Mouse (Mus musculus) layer of hippocampus, postnatal 14 days (tissue): Measurements from ENCODE around the gene Mblac2. TPM values are rescaled to one million over a fixed set of nuclear protein-coding genes. Genes with fewer than 3 reads are reported as not detected.

Source experiments
- DNase-seq, 2 experiments: peaks; one replicate each; pipeline ENCODE4 v3.0.0; 2021 to 2022; ENCODE audit warnings: low spot score in 2 of 2, mixed read lengths in 1 of 2
- total RNA-seq, 2 experiments: library from RNA; stranded (reverse); gene quantifications; 2 replicates each; pipeline ENCODE4 v1.2.3; 2021

Gene Mblac2
- total RNA-seq, 2 experiments from 2014 or later: 28.4 to 29.2 TPM

GRCm38 (mm10) chr13:81730362-81730761 is 19.2 kb downstream of the Mblac2 start:
- DNase-seq: no peak

DNA sequence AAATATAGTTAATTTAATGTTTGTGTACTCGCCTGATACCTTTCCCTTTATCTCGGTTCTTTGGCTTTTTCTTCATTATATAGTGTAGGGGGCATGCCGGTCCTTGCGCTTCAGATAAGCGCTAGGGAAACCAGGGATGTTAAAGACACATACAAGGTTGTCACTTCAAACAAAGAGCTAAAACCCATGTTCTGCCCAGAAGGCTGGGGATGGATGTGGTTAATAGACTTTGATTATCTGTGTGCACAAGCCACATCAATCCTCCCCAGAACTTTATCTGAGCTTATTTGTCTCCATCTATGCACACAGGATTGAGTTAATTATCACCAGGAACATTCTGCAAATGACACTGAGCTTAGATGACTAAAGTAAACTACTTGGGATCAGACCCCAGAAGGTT is 25.5 kb downstream of the Mblac2 start:
- DNase-seq: no peak

GRCm38 (mm10) chr13:81740898-81741297 is 29.8 kb downstream of the Mblac2 start:
- no peak for DNase-seq

- DNase-seq: no peak
Observed at GRCm38 (mm10) chr13:81743391-81744091, 32.4 kb downstream of the Mblac2 start.

DNA sequence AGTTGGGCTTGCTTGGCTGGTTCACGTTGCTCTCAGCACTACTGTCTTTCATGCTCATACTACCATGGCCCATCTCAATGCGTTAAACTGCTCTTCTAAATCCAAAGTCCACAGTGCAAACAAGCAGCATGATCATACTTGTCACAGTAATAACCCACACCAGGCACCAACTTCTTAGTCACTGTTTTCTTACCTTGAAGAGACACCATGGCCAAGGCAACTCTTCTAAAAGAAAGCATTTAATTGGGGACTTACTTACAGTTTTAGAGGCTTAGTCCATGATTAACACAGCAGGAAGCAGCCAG is 32.9 kb downstream of the Mblac2 start:
- no peak for DNase-seq

DNA sequence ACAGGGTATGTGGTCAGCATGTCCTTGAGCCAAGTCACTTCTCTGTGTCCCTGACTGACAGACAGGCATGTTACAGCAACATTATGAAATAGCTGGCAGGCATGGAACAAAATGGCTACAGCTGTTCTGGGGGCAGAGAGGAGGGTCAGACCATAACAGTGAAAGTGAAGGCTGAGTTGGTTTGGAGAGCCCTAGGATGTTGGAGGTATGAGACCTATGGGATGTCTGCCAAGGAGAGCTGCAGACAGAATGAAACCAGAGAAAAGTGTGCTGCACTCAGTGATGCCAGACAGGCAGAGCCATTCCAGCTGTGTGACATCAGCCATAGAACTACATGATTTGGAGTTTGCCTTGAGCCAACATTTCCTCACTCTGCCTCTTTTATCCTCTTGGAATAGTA is 43.7 kb downstream of the Mblac2 start:
- no peak for DNase-seq

DNA sequence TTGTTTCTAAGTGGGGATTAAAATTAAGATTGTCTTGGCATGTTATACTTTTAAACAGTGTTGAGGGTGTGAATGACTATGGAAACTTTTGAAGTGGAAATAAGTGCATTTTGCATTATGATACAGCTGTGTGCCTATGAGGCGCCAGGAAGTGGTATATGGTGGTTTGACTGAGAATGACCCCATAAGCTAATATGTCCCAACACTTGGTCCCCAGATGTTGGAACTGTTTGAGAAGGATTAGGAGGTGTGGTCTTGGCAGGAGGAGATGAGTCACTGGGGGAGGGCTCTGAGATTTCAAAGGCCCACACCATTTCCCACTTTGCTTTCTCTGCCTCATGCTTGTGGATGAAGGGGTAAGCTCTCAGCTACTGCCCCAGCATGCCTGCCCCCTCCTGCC is 44.2 kb downstream of the Mblac2 start:
- DNase-seq: no peak

DNA sequence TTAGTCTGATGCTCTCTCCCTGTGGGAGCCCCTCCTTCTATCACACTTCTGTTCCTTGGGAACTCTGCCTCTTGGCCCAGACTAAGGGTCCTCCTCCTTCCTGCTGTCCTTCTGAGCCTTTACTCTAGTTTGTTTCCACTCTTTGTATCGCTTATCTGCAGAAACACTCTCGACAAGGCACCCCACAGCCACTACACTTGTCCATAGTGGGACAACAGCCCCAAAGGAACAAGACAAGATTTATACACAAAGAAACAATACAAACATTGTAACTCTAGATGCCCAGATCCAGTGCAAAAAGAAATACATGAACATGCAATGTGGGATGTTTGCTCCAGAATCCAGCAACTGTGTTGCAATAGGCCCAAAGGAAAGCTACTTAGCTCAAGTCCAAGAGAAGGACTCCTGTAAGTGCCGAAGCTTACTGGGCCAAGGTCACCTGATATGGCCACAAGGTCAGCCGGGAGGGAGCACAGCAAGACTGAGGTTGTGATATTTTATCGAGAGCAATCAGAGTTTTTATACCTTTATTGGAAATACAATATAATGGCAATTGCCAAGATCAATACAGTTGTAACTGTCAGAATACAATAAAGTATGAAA is 46.0 kb downstream of the Mblac2 start:
- DNase-seq: no peak

DNA sequence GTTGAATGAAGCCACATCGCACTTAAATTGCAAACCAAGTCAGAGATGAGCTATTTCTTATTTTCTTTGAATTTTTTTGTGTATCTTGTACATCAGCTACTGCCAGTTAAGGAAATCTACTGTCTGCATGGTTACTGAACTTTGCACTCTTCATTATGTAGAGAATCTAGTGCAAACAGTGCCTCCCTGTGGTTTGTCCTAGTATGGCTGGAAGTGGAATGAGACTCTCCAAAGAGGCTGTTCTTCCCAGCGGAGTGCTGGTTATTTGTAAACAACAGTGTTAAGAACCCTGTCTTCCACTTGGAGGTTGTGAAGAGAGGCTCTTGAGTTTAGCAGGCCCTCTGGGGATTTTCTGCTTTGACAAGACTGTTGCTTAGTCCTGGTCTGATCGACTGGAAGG is 49.2 kb downstream of the Mblac2 start:
- peak; percentile 28 to 37 for DNase-seq

DNA sequence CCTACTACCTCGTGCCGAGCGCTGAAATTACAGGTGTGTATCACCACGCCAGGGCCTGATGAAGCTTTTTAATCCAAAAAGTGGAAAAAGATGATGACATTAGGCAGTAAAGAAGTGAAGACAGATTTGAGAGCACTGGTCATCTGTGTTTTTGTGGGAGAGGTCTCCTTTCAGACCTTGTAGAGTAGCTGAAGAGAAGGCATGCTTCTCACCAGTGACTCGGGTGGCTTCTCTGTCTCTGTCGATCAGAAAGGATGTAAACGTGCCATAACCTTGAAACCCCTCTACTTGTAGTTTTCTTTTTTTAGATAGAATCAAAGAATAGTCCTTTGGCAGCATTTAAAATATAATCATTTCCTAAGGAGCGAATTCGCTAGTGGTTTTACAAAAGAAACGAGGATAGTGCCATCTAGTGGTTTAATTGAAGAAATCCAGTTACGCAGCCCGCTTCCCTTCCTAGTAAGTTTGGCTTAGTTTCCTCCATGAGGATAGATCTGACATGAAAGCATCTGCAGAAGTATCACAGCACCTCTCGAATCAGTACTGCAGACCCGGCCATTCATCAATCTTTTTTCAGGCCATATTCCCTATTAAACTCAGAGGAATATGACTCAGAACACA is 50.5 kb downstream of the Mblac2 start:
- DNase-seq: peak; percentile 39 to 77

DNA sequence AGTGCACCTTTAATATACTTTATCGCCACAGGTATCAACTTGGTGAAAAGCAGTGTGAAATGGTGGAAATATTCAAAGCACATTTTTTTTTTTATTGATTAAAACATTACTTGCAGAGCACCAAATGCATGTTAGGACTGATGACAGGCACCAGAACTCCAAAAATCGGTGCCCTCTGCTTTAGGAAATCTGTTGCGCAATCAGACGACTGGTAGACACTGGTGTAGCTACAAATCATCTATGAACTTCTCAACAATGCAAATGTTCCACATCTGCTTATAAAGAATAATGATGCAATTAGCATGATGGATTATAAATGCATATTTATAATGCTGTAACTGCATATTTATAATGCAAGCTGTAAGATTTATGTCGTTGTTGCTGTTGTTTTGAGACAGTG is 53.0 kb downstream of the Mblac2 start:
- DNase-seq: no peak

DNA sequence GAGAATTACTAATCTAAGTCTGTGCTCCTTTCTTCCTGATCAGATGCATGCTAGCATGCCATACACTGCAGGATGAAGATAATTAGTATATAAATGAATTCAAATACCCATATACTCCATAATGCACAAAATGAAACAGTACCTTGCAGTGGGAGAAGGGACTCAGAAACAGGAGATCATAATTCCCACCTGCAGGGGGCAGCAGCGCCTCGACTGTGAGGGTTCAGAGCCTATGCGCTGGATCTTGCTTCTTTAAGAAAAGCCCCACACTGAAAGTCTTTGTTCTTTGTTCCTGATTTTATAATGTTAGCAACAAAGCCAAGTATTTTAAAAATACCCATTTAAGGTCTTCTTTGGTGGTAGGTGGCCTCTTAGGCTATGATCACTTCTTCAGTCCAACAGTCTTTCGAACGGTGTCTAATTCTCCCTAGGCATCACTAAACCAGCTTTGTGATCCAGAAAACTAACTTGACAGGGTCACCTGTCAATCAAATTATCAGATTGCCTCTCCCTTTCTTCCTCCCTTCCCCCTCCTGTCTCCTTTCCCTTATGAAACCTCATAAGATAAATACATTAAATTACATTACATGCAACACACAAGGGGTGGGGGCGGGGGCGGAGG is 56.0 kb downstream of the Mblac2 start:
- peak; percentile 74 to 84 for DNase-seq

GRCm38 (mm10) chr13:81776217-81776616 is 65.1 kb downstream of the Mblac2 start:
- no peak for DNase-seq

GRCm38 (mm10) chr13:81782475-81782874 is 71.3 kb downstream of the Mblac2 start:
- DNase-seq: no peak

- DNase-seq: peak; percentile 94 to 98
Observed at GRCm38 (mm10) chr13:81782971-81783404, 71.8 kb downstream of the Mblac2 start, which contains the start of gene Cetn3. Cetn3 (plus strand) TSS chr13:81783077.

- DNase-seq: peak; percentile 94 to 97
Observed at GRCm38 (mm10) chr13:81783405-81784342, 72.5 kb downstream of the Mblac2 start.

GRCm38 (mm10) chr13:81785766-81786480 is 74.8 kb downstream of the Mblac2 start:
- peak in 1 of 2 experiments; percentile 10 for DNase-seq

DNA sequence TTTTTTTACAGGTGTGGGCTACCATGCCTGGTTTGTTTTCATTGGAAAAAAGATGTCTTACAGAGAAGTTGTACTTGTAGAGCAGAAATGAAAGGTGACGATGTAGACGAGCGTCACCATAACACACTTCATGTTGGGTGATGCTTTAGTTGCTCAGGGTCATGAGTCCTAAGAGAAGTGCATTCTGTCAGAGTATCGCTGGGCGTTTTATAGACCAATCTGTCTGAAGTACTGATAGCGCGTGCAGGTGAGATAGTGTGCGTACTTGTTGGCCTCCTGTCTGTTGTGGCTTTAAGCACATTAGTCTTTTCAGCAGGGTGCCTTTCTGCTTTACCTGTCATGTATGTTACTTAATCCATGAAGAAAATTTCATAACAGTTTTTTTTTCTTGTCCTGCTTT is 79.0 kb downstream of the Mblac2 start:
- no peak for DNase-seq

DNA sequence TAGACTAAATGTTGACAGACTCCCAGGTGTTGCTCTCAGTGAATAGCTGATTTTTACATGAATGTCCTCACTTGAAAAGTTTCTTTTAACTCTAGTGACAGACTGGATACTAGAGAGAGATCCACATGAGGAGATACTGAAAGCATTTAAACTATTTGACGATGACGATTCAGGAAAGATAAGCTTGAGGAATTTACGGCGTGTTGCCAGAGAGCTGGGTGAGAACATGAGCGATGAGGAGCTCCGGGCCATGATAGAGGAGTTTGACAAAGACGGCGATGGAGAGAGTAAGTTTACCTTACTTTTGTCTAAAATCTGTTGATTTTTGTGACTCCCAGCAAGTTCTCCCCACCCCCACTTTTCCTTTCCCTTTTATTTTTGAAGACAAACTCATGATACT is 80.7 kb downstream of the Mblac2 start:
- DNase-seq: no peak

DNA sequence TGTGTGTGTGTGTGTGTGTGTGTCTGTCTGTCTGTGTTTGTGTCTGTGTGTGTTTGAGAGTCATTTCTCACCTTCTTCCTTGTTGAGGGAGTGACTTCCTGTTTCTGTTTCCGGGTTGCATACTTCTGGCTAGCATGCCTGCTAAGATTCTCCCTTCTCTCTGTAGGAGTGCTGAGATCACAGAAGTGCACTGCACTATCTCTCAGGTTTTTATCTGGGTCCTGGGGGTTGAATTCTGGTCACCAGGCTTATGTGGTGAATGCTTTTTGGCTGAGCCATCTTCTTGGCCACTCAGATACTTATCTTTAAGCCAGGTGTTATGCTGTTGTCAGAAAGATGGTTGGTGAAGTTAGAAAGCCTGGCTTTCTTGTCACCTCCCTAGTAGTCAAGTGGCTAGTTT is 82.7 kb downstream of the Mblac2 start:
- DNase-seq: no peak
